Mouse (Mus musculus): ENCODE measurements around the gene Galntl5. TPM values are rescaled to one million over a fixed set of nuclear protein-coding genes. Genes with fewer than 3 reads are reported as not detected.
"Not testable (repeated sequence)": the region's sequence is repeated elsewhere in the genome, so short reads cannot be mapped to it uniquely, and the experiment has no call there.

Gene Galntl5
- total RNA-seq, 2 experiments from 2014 or later, result not detected

GRCm38 (mm10) chr5:25166665-25167064 lies 14.6 kb upstream of the Galntl5 start:
- no peak for DNase-seq (ENCODE audit: low spot score in 2 of 2)
- no peak overlapping the region for H3K4me3 ChIP-seq
- no peak for TF ChIP-seq CTCF (conservative IDR thresholded peaks at IDR 0.05)
- H3K27ac ChIP-seq, result no peak overlapping the region

GRCm38 (mm10) chr5:25177937-25178336 lies 3.3 kb upstream of the Galntl5 start:
- not testable (repeated sequence) for DNase-seq (ENCODE audit: low spot score in 2 of 2); H3K27ac ChIP-seq; H3K4me3 ChIP-seq

GRCm38 (mm10) chr5:25178543-25178942 lies 2.7 kb upstream of the Galntl5 start:
- H3K4me3 ChIP-seq; DNase-seq (ENCODE audit: low spot score in 2 of 2); H3K27ac ChIP-seq: not testable (repeated sequence)

GRCm38 (mm10) chr5:25179284-25179683 lies 2.0 kb upstream of the Galntl5 start:
- TF ChIP-seq CTCF (conservative IDR thresholded peaks at IDR 0.05), result 0 out of 2 replicates have a peak, but pooled peaks have one; percentile 4
- DNase-seq (ENCODE audit: low spot score in 2 of 2), result no peak
- Histone ChIP-seq H3K27ac (no peak overlapping the region), H3K4me3 (no peak overlapping the region)

- no peak for DNase-seq (ENCODE audit: low spot score in 2 of 2)
- TF ChIP-seq CTCF (conservative IDR thresholded peaks at IDR 0.05), result no peak
- H3K27ac ChIP-seq, result no peak overlapping the region
- no peak overlapping the region for H3K4me3 ChIP-seq
Measured at GRCm38 (mm10) chr5:25179936-25180488, 1.2 kb upstream of the Galntl5 start.

GRCm38 (mm10) chr5:25183595-25183994 lies 2.3 kb downstream of the Galntl5 start:
- no peak overlapping the region for H3K4me3 ChIP-seq
- no peak for DNase-seq (ENCODE audit: low spot score in 2 of 2)
- H3K27ac ChIP-seq, result no peak overlapping the region
- no peak for TF ChIP-seq CTCF (conservative IDR thresholded peaks at IDR 0.05)

- Histone ChIP-seq H3K4me3 (no peak overlapping the region), H3K27ac (no peak overlapping the region)
- no peak for TF ChIP-seq CTCF (conservative IDR thresholded peaks at IDR 0.05)
- no peak for DNase-seq (ENCODE audit: low spot score in 2 of 2)
Measured at GRCm38 (mm10) chr5:25184594-25184993, 3.3 kb downstream of the Galntl5 start.

GRCm38 (mm10) chr5:25187727-25188126 lies 6.5 kb downstream of the Galntl5 start:
- no peak for TF ChIP-seq CTCF (conservative IDR thresholded peaks at IDR 0.05)
- Histone ChIP-seq H3K4me3 (no peak overlapping the region), H3K27ac (no peak overlapping the region)
- DNase-seq (ENCODE audit: low spot score in 2 of 2), result no peak

GRCm38 (mm10) chr5:25188802-25189201 lies 7.5 kb downstream of the Galntl5 start:
- no peak for DNase-seq (ENCODE audit: low spot score in 2 of 2)
- Histone ChIP-seq H3K4me3 (no peak overlapping the region), H3K27ac (no peak overlapping the region)
- TF ChIP-seq CTCF (conservative IDR thresholded peaks at IDR 0.05), result peak; percentile 58

GRCm38 (mm10) chr5:25190521-25190920 lies 9.3 kb downstream of the Galntl5 start:
- no peak for TF ChIP-seq CTCF (conservative IDR thresholded peaks at IDR 0.05)
- H3K27ac ChIP-seq, result no peak overlapping the region
- no peak for DNase-seq (ENCODE audit: low spot score in 2 of 2)
- no peak overlapping the region for H3K4me3 ChIP-seq

- TF ChIP-seq CTCF (conservative IDR thresholded peaks at IDR 0.05), result 0 out of 2 replicates have a peak, but pooled peaks have one; percentile 10
Measured at GRCm38 (mm10) chr5:25211872-25212271, 30.6 kb downstream of the Galntl5 start.

GRCm38 (mm10) chr5:25213216-25213615 lies 32.0 kb downstream of the Galntl5 start:
- not testable (repeated sequence) for H3K27ac ChIP-seq; H3K4me3 ChIP-seq; DNase-seq (ENCODE audit: low spot score in 2 of 2)

More at GRCm38 (mm10) chr5:25211872-25212271, 30.6 kb downstream of the Galntl5 start:
- DNase-seq (ENCODE audit: low spot score in 2 of 2), result peak; percentile 22 to 37
- H3K27ac ChIP-seq, result peak overlapping the region; percentile 36; the same call in 1 of the 2 replicates
- no peak overlapping the region for H3K4me3 ChIP-seq

- no peak overlapping the region for H3K27ac ChIP-seq
- H3K4me3 ChIP-seq, result no peak overlapping the region
- DNase-seq (ENCODE audit: low spot score in 2 of 2), result no peak
- TF ChIP-seq CTCF (conservative IDR thresholded peaks at IDR 0.05), result no peak
Measured at GRCm38 (mm10) chr5:25215006-25215405, 33.7 kb downstream of the Galntl5 start.

- no peak for DNase-seq (ENCODE audit: low spot score in 2 of 2)
- TF ChIP-seq CTCF (conservative IDR thresholded peaks at IDR 0.05), result no peak
- peak within 1 kb of the TSS; percentile 96 for H3K27ac ChIP-seq
- H3K4me3 ChIP-seq, result peak within 1 kb of the TSS; percentile 71
Measured at GRCm38 (mm10) chr5:25221604-25222003, 40.3 kb downstream of the Galntl5 start, which contains the start of gene Galnt11. Galnt11 (plus strand) TSS chr5:25221904.

All from layer of hippocampus, adult 2 months (tissue).